Mouse (Mus musculus): ENCODE measurements at regions not wholly inside any gene's neighbourhood (a gene's known extent, or its start where the extent isn't known, plus 50 kb on each side); places are given as distances from the start of the nearest gene placed in this dataset.
"Not testable (repeated sequence)": the region's sequence is repeated elsewhere in the genome, so short reads cannot be mapped to it uniquely, and the experiment has no call there.

GRCm38 (mm10) chr14:53830717-53831116, 423.2 kb downstream of the Dad1 start:
- no peak for ATAC-seq
- H3K4me1 ChIP-seq (replicated peaks) = no peaks in the 10 kb centered on the region
- no peak overlapping the region for H3K4me2 ChIP-seq (replicated peaks)
- H3K36me3 ChIP-seq = no peaks in the 10 kb centered on the region
- H3K9ac ChIP-seq (replicated peaks) = no peak overlapping the region
- no peak overlapping the region for H3K27ac ChIP-seq
- 43% methylated on average over 1 of the region's 1 CpGs for WGBS
- H3K27me3 ChIP-seq = no peaks in the 10 kb centered on the region
- H3K4me3 ChIP-seq (replicated peaks) = no peak overlapping the region
- no peaks in the 10 kb centered on the region for H3K9me3 ChIP-seq

GRCm38 (mm10) chr14:53826782-53827181, 427.1 kb downstream of the Dad1 start:
- H3K27me3 ChIP-seq = no peaks in the 10 kb centered on the region
- no peak overlapping the region for H3K4me3 ChIP-seq (replicated peaks)
- no peak overlapping the region for H3K4me2 ChIP-seq (replicated peaks)
- no peak for ATAC-seq
- H3K4me1 ChIP-seq (replicated peaks) = no peaks in the 10 kb centered on the region
- no peak overlapping the region for H3K9ac ChIP-seq (replicated peaks)
- no peaks in the 10 kb centered on the region for H3K36me3 ChIP-seq
- no peaks in the 10 kb centered on the region for H3K9me3 ChIP-seq
- no peak overlapping the region for H3K27ac ChIP-seq
- WGBS = 93% methylated on average over 4 of the region's 4 CpGs

GRCm38 (mm10) chr14:53806231-53806630, 447.7 kb downstream of the Dad1 start:
- peak; percentile 53 for ATAC-seq
- Histone ChIP-seq H3K4me2 (replicated peaks) (no peak overlapping the region), H3K27me3 (no peaks in the 10 kb centered on the region), H3K36me3 (no peaks in the 10 kb centered on the region), H3K4me1 (replicated peaks) (no peaks in the 10 kb centered on the region), H3K9me3 (no peaks in the 10 kb centered on the region), H3K4me3 (replicated peaks) (no peak overlapping the region), H3K9ac (replicated peaks) (no peak overlapping the region), H3K27ac (no peak overlapping the region)
- 14% methylated on average over 3 of the region's 3 CpGs for WGBS

GRCm38 (mm10) chr14:53803698-53804620, 449.9 kb downstream of the Dad1 start:
- WGBS = 28% methylated on average over 17 of the region's 17 CpGs
- H3K9me3 ChIP-seq = no peaks in the 10 kb centered on the region
- H3K4me2 ChIP-seq (replicated peaks) = peak overlapping the region; percentile 33
- H3K27me3 ChIP-seq = no peaks in the 10 kb centered on the region
- peak; percentile 89 for ATAC-seq
- H3K9ac ChIP-seq (replicated peaks) = no peak overlapping the region
- no peak overlapping the region for H3K27ac ChIP-seq
- H3K4me1 ChIP-seq (replicated peaks) = no peaks in the 10 kb centered on the region
- H3K36me3 ChIP-seq = no peaks in the 10 kb centered on the region
- no peak overlapping the region for H3K4me3 ChIP-seq (replicated peaks)

- Histone ChIP-seq H3K36me3 (no peaks in the 10 kb centered on the region), H3K27me3 (no peaks in the 10 kb centered on the region), H3K9me3 (no peaks in the 10 kb centered on the region), H3K4me3 (replicated peaks) (no peak overlapping the region), H3K4me2 (replicated peaks) (no peak overlapping the region), H3K9ac (replicated peaks) (no peak overlapping the region), H3K4me1 (replicated peaks) (no peaks in the 10 kb centered on the region), H3K27ac (no peak overlapping the region)
- no peak for ATAC-seq
- 95% methylated on average over 3 of the region's 3 CpGs for WGBS
Measured at GRCm38 (mm10) chr14:53802547-53802946, 451.4 kb downstream of the Dad1 start.

- no peaks in the 10 kb centered on the region for H3K9me3 ChIP-seq
- H3K4me1 ChIP-seq (replicated peaks) = no peaks in the 10 kb centered on the region
- no peak for ATAC-seq
- no peaks in the 10 kb centered on the region for H3K27me3 ChIP-seq
- 89% methylated on average over 11 of the region's 11 CpGs for WGBS
- H3K9ac ChIP-seq (replicated peaks) = no peak overlapping the region
- no peak overlapping the region for H3K27ac ChIP-seq
- H3K4me2 ChIP-seq (replicated peaks) = no peak overlapping the region
- no peaks in the 10 kb centered on the region for H3K36me3 ChIP-seq
- no peak overlapping the region for H3K4me3 ChIP-seq (replicated peaks)
Measured at GRCm38 (mm10) chr14:53800508-53801136, 453.3 kb downstream of the Dad1 start.

- H3K27ac ChIP-seq; H3K9ac ChIP-seq (replicated peaks); H3K36me3 ChIP-seq; H3K4me1 ChIP-seq (replicated peaks); H3K9me3 ChIP-seq; H3K4me3 ChIP-seq (replicated peaks); H3K27me3 ChIP-seq; ATAC-seq; H3K4me2 ChIP-seq (replicated peaks): not testable (repeated sequence)
- 73% methylated on average over 1 of the region's 1 CpGs for WGBS
Measured at GRCm38 (mm10) chr14:53795160-53795559, 458.7 kb downstream of the Dad1 start.

GRCm38 (mm10) chr14:53794527-53794926, 459.4 kb downstream of the Dad1 start:
- no peaks in the 10 kb centered on the region for H3K27me3 ChIP-seq
- H3K4me1 ChIP-seq (replicated peaks) = no peaks in the 10 kb centered on the region
- no peak overlapping the region for H3K27ac ChIP-seq
- no peak overlapping the region for H3K9ac ChIP-seq (replicated peaks)
- H3K36me3 ChIP-seq = no peaks in the 10 kb centered on the region
- no peak for ATAC-seq
- WGBS = 86% methylated on average over 5 of the region's 5 CpGs
- H3K9me3 ChIP-seq = no peaks in the 10 kb centered on the region
- H3K4me3 ChIP-seq (replicated peaks) = no peak overlapping the region
- no peak overlapping the region for H3K4me2 ChIP-seq (replicated peaks)

GRCm38 (mm10) chr14:53792432-53792831, 461.5 kb downstream of the Dad1 start:
- not testable (repeated sequence) for H3K4me1 ChIP-seq (replicated peaks); H3K9me3 ChIP-seq; ATAC-seq; H3K27me3 ChIP-seq; H3K4me2 ChIP-seq (replicated peaks); H3K27ac ChIP-seq; H3K4me3 ChIP-seq (replicated peaks); H3K36me3 ChIP-seq; H3K9ac ChIP-seq (replicated peaks)
- WGBS = 85% methylated on average over 1 of the region's 1 CpGs

GRCm38 (mm10) chr14:53785547-53785946, 468.4 kb downstream of the Dad1 start:
- H3K9me3 ChIP-seq; H3K27ac ChIP-seq; H3K36me3 ChIP-seq; H3K9ac ChIP-seq (replicated peaks); ATAC-seq; H3K4me2 ChIP-seq (replicated peaks); H3K4me1 ChIP-seq (replicated peaks); H3K27me3 ChIP-seq; H3K4me3 ChIP-seq (replicated peaks): not testable (repeated sequence)
- 83% methylated on average over 2 of the region's 2 CpGs for WGBS

- 76% methylated on average over 3 of the region's 3 CpGs for WGBS
Measured at GRCm38 (mm10) chr14:53777375-53777774, 476.5 kb downstream of the Dad1 start.

GRCm38 (mm10) chr14:53776717-53777116, 477.2 kb downstream of the Dad1 start:
- not testable (repeated sequence) for H3K36me3 ChIP-seq; H3K9me3 ChIP-seq; H3K4me1 ChIP-seq (replicated peaks); H3K4me3 ChIP-seq (replicated peaks); H3K9ac ChIP-seq (replicated peaks); H3K4me2 ChIP-seq (replicated peaks); H3K27ac ChIP-seq; H3K27me3 ChIP-seq
- peak; percentile 75 for ATAC-seq
- 58% methylated on average over 1 of the region's 1 CpGs for WGBS

More at GRCm38 (mm10) chr14:53777375-53777774, 476.5 kb downstream of the Dad1 start:
- ATAC-seq = no peak
- Histone ChIP-seq H3K4me2 (replicated peaks) (no peak overlapping the region), H3K27me3 (no peaks in the 10 kb centered on the region), H3K4me1 (replicated peaks) (no peaks in the 10 kb centered on the region), H3K36me3 (no peaks in the 10 kb centered on the region), H3K9me3 (no peaks in the 10 kb centered on the region), H3K4me3 (replicated peaks) (no peak overlapping the region), H3K27ac (no peak overlapping the region), H3K9ac (replicated peaks) (no peak overlapping the region)

Data from midbrain, embryonic 13.5 days (tissue).